Mouse (Mus musculus) cerebellum, adult 11-12 months (tissue): ENCODE data around the gene Lgr5.

Experiments used
- DNase-seq: peaks from one replicate; pipeline ENCODE4 v3.0.0; 2022

The Lgr5 gene

DNA sequence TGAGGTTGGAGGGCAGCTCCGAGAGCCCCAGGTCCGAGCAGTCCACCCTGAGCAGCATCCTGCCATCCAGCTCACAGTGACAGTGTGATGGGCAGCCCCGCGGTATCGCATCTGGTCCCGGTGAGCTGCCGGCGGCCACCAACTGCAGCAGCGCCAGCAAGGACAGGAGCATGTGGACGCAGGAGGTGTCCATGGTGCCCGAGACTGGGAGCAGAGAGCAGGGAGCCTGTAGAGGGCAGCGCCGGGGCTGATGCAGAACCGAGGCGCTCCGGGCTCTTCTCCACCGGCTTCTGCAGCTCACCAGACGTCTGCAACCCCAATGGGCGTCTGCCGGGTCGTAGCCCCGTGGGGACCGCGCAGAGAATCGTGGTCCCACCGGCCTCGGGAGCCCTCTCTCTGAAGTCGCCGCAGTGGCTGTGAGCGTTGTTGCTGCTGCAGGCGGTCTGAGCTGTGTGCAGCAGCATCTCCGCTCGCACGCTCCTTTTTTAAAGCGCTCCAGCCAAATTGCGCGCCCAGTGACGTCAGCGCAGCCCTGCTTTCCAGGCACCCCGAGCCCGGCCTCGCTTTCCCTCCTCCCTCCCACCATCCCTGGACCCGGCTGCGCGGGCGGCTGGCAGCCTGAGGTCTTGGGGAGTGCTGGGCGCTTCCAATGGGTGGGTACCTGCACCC, at the start of gene Lgr5:
Gene Lgr5 (minus strand): TSS at position 480 of the 669 bp plus-strand sequence.
- DNase-seq: peak; percentile 74

DNA sequence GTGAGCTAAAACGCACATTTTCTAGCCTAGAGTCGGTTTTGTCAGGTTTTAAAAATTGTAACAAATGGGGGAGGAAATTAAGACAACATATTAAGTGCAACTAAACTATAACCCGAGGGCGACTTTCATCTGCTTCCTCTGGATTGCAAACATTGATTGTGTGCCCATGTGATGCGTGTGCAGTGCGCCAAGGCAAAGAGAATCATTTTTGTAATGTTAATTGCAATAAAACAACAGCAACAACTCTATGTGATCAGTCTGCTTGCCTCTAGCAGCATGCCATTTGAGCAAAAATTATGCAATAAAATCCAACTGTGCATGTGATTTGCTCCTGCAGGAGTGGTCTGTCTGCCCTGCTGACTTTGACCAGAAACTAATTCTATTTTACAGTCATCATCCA, 39.1 kb upstream of the Lgr5 start:
- no peak for DNase-seq

DNA sequence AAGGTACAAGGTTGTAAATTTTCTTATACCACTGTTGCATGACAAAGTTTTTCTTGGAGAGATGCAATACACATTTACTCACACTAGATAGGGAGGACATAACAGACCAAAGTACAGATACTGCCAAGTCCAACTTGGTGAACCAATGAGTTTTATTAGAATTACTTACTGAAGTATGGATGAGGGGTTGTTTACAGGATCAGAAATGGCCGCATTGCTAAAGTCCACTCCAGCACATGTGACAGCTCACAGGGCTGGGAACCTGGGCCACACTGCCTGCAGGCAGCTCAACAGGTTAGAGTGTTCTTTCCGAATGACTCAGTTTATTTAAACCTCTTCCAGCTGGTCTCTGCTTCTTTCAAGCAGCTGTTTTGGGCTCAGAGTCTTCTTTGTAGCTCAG, 37.4 kb upstream of the Lgr5 start:
- no peak for DNase-seq

DNA sequence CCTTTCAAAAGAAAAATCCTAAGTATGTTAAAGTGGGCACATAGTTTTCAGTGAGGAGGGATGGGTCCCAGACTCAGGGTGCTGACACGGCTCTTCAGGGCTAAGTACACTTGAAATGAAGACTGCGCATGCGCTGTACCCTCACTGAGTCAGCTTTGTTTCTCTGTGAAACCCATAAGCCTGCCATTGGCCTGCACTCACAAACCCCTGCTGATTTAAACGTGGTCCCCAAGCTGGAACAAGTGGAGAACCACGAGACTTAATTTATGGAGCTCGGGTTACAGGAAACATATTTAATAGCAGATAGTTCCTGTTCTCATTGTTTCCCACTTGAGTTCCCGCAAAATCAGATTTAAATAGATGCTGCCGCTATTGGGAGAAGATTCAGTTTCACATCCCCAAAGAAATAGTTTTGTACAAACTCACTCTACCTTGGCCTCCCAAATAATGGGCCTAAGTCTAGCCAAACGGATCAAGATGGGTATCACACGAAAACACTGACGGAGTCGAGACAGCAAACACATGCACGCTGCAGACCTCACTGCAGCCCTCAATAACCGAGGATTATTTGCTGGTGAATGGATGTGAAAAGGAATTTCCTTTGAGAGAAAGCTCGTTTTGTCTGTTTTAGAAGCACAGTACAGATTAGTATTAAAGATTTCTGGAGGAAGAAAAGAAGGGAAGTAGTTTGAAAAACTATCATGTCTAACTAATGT, 36.5 kb upstream of the Lgr5 start:
- DNase-seq: no peak

DNA sequence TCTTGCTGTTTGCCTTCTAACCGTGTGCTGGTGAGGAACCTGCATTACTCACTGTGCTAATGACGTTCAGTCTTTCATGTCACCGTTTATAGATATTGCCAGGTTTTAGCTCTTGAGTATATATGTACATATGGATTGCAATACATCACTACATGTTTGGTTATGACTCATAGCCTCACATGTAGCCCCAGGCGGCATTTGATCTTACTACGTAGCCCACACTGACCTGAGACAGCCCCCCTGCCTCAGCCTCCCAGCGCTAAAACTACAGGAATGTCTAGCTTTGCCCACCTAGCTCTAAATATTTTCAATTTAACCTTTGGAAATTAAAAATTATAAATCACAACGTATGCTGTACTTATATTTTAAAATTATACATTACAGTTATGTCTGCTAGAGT, 35.9 kb upstream of the Lgr5 start:
- no peak for DNase-seq

DNA sequence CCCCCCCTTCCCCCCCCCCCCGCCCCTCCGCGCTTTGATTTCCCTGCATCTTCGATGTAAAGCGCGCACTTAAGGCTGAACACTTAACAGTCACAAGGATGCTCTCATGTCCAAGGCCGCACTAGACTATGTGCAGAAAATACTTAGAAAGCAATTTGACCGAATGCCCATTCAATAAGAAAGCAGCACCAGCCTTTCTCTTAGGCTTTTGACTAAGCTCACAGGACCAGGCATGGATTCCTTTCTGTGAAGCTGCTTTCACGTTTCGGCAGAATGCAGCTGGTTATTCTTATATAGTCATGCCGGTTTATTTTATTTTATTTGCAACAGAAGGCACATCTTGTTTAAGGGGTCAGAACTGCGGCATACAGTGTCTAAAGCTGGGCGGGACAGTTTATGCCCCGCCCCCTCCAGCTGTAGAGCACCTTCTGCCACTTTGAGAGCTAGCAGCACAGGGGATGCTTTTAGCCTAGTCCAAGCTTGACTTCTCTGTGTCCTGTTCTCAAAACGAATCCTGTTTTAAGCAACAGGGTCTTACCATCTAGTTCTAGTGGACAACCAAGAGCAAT, 30.8 kb upstream of the Lgr5 start:
- DNase-seq: no peak

DNA sequence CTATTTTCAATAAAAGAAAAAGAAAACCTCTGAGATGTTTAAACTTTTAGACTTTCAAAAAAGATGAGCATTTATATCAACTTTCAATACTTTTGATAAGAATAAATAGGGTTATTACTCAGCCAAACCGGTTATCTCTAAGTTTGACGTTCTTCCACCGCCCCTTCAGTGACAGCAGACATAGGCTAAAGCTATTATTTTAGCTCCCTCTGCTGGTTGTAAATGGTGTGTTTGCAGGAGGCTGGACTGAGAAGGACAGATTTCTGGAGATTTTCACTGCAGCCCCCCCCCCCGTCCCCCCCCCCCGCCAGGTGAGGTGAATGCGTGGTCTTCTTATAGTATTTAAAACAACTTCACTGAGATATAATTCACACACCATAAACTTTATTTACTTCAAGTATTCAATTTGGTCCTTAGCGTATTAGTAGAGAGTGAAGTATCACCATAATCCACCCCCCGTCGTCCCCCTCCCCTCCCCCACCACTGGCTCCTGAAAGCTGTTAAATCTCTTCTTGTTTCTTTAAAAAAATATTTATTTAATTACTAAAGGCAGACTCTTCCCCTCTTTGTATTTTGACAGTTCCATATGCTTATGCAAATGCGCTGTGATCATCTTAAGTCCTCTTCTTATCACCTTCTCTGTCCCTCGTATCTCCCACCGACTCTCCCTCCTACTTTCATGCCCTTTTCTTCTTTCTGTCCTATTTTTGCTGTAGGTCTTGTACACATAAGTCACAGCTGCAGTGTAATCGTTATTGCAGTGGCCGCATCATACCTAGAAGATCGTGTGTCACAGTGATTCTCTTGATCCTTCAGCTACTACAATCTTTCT, 30.1 kb upstream of the Lgr5 start:
- peak; percentile 17 for DNase-seq

DNA sequence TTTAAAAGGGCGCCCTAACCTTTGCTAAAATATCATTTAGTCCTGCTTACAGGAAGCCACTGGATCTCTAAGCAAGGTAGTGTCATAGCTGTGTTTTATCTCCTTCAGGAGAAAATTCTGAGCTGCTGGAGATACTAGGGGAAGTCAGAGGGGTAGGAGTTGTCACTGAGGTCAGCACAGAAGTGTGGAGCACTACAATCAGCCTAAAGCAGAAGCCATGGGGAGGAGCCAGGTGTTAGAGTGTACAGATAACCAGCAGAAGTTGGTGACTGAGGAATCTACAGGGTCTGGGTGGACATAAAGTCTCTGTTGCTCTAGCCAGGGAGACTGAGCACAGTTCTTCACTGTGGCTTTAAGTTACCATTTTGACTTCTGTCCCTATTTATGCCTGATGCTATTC, 8.2 kb upstream of the Lgr5 start:
- no peak for DNase-seq

DNA sequence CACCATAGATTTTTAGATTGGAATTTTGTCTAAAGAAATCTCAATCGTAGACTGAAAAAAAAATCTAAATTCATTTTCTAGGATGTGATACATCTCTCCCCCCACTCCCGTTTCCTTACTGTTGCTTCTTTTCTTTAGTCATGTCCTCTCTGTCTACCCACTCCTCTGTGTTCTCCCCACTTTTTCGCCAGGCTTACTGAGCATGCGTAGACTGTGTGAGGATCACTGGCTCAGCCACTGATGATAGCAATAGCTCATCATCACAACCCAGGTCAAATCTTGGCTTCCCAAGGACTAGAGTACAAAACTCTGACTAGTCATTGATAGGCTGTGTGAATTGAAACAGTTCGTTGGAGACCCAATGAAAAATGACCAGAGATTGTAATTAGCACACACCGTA, 6.1 kb upstream of the Lgr5 start:
- no peak for DNase-seq

DNA sequence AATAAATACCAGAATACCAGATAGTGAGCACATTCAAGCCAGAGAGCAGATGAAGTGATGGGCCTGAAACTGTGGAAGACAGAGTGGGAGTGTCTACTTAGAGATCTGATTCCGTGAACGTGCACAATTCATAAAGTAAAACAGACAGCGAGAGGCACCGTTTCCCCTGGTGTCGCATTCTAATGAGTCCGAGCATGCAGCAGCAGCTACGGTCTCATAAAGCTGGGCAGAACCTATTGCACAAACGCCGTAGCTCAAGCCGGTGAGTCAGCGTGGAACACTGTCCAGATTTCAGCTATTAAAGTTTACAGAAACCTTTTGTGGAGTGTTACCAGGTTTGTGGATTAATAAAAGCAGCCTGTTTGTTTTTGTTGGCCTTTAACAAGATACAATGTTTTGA, 5.6 kb upstream of the Lgr5 start:
- no peak for DNase-seq

DNA sequence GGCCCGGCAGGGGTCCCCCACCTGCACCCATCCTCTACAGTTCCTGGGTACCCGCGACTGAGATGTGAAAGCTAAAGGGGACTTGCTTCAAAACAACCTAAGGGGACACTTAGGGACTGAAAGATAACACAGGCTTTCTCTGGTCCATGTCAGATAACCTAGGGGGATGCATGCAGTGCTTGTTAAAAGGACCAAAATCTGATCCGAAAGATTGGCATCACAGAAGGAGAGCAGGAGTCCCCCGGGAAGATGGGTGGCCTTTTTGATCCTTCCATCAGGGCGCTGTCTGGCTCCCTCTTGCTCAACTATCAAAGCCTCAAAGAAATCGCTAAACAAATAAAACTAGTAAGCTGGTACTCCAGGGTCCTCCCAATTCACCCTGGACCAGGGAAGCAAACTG, 399 bp upstream of the Lgr5 start:
- DNase-seq: peak; percentile 14

DNA sequence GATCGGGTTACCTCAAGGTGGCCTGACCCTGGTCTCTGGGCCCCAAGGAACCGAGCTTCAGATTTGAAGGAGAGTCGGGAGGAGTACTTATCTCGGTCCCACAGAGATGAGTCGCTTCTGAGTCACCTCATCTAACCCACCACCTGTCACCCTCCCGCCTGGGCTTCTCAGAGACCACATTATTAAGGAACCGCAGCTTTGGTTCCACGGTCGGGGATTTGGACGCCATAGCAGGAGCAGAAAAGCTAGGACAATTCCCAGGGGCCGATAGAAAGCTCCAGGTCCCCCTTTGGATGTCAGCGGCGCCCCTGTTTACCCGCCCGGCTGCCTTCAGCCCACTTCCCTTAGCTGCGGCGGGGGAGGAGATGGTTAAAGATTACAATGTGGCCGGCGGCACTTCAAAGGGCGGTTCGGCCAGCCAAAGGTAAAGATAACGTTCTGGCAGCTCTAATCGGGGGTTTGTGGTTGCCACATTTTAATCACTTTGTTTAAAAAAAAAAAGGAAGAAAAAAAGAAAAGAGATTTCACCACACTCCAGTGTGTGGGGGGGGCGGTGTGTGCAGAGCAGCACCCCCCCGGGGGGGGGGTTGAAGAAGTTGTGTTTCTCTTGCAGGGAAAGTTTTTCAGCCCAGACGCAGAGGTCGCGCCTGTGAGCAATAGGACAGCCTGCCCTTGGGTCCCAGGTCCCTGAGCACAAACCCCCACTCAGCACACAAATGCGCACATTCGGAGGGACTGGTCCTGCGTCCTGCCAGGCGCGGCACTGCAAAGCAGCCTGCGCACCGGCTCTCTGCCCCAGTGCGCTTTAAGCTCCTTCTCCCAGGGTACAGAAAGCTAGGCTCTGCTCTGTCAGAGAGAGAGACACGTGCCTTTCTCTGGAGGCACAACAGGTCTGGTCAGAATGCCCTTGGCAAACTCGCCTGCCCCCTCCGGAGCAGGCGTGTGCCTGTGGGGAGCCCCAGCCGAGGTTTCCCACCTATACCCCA, 1.0 kb downstream of the Lgr5 start:
- peak; percentile 46 for DNase-seq

DNA sequence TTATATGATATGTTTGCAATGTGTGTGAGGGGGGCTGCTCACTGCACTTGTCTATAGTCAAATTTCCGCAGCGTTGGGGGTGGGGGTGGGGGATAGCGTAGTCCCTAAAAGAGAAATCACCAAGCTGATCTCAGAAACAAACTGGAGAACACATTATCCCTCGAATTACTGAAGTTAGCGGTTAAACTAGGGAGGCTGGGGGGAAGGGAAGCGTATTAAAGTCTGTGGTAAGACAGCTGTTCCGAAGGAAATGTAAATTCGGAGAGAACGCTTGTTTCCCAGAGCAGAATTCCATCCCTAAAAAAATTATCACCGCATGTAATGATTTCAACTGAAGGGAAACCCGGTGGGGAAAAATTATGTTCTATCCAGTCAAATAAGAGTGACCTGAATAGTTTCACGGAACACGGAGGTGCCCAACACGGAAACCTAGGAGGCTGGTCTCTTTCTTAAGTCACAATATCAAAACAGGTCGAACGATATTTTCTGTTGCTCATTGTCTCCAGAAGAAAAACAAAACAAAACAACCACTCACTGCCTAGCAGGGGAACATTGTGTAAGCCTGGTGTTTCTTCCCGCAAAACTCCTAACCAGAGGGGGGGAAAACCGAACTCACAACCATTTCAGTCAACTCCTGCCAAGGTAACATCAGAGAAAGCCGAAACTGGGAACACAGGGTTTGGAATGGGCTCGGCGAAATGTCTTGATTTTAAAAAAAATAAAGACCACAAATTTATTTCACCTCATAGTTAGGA, 1.9 kb downstream of the Lgr5 start:
- no peak for DNase-seq

DNA sequence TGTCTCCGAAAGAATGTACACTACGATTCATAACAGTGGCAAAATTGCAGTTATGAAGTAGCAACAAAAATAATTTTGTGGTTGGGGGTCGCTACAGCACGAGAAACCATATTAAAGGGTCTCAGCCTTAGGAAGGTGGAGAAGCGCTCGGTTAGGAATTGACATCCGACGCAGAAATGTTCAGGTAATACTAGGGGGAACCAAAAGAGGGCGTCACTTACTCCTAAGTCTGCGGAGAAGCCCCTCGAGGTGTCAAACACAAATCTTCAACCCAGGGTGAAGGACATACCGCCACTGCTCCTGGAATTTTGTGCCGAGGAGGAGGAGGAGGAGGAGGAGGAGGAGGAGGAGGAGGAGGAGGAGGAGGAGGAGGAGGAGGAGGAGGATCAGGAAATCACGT, 2.9 kb downstream of the Lgr5 start:
- no peak for DNase-seq

DNA sequence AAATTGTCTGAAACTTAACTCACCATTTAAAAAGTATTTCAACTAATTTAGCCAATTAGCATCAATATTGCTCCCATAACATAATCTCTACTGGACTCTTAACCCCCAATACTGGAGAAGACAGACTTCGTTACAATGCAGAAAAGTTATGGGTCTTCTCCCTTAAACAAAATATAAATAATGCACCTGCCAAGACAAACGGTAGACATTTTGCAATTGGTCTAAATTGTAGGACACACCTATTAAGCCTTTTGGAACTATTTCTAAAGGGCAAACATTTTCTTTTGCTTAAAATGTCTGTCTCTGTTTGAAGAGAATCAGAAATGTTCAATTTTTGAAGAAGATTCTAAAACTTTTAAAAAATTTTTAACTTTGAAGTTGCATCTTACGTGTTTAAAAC, 4.5 kb downstream of the Lgr5 start:
- DNase-seq: no peak

DNA sequence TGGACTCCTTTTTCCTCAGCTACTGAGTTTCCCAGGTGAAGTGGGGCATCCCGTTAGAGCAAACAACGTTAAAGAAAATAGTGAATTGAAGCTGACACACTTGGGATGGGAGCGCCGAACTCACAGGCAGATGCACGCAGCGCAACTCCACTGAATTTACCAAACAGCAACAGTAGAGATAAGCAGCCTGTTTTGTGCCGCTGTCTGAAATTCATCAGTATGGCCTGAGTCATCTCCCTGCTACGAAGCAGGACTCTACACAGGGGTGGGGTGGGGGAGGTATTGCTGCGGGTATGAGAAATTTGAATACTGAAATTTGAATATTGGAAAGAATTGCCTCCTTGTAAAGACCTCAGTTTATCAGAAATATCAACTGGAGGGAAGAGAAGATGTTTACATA, 5.6 kb downstream of the Lgr5 start:
- DNase-seq: no peak

DNA sequence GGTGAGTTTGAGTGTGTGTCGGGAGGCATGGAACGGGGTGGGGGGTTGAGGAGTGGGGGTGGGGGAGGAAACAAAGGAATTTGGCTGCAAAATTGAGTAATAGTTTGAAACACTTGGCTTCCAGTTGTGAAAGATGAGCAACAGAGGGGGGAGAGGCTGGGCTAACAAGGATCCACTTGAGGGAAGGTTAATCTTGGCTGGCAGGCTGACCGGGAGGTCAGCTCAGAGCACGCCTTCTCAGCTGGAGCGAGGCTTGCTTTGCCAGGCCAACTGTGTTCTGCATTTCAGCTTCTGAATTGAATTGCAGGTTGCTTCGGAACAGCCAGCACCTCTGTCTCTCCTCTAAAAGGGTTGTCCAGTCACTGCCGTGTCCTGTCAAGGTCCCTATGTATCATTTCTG, 8.1 kb downstream of the Lgr5 start:
- DNase-seq: no peak

DNA sequence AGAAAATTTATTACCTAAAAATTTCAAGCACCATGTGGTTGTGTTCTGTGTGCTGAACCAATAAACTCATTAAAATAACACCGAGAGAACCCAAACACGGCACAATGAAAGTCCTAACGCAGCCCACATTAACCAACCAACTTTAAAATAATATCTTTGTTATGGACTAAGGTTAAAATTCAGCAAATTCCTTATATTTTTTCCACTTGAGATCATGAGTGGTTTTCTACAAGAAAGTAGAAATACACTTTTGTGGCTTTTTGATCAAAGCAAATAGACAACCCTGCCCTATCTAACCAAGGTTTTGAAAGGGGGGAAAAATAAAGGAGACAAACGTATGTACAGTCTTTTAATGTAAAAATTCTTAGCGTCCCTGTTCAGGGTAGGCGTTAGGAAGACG, 8.5 kb downstream of the Lgr5 start:
- no peak for DNase-seq

DNA sequence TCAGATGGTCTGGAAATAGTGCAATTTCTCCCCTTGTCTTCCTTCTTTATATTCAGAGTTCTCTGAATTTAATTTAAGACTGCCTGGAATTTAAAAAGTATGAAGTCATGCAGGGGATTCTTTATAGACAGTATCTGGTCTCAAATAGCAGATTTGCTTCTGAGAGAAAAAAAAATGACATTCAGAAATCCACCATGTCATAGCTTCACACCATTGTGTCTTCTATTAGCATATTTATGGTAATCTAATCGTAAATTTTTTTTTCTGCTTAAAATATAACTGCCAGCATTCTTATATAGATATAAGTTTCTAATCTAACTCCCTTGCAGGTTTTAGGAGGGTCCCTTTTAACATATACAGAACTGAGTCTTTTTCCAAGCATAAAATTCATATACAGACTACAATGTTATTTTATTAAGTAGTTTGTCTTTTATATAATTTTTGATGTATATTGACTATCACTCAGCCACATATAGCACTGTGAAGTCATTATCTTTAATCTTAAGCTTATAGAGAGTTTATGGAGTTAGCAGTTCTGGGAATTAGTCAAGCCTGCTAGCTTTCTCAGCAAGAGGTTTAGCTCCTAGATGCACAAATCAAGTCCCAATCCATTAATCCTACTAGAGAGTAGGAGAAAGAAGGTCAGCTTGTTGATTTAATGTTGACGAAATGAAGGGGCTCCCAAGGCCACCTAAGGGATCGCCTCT, 15.7 kb downstream of the Lgr5 start:
- no peak for DNase-seq

DNA sequence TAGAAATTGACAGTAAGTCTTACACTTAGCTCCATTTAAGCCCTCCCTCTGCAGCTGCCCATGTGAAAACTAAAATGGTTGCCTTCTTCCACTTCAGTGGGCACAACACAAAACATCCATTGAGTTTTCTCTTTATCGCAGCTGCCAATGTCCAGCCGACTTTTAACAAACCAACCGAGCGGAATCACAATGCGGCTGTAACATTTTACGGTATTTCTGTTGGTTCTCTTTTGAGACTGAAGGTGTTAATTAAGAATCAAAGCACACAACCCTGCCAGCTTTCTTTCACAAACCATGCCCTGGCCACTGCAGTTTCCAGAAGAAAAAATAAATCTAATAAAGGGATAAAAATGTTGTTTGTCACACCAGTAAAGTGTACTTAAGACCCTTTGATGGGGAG, 16.3 kb downstream of the Lgr5 start:
- DNase-seq: no peak

DNA sequence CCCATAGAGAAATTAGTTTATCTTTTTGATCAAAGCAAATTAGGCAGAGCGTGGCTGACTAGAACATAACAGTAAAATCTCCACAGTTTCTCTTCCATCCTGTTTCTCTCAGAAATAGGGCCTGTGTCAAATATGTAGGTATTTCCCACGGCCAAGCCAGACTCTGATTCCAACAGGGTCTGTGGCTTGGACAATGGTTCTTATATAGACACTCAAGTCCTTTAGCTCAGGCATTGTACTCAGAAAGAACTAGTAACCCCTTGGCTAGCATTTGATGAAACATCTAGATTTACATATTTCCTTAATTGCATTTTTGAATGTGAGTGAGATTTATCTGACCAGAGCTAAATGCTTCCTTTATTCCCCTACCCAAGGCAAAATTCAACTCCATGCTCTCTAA, 17.0 kb downstream of the Lgr5 start:
- DNase-seq: no peak
